12 mouse cellular contexts compared by ENCODE assay signal in the genomic region with DNA sequence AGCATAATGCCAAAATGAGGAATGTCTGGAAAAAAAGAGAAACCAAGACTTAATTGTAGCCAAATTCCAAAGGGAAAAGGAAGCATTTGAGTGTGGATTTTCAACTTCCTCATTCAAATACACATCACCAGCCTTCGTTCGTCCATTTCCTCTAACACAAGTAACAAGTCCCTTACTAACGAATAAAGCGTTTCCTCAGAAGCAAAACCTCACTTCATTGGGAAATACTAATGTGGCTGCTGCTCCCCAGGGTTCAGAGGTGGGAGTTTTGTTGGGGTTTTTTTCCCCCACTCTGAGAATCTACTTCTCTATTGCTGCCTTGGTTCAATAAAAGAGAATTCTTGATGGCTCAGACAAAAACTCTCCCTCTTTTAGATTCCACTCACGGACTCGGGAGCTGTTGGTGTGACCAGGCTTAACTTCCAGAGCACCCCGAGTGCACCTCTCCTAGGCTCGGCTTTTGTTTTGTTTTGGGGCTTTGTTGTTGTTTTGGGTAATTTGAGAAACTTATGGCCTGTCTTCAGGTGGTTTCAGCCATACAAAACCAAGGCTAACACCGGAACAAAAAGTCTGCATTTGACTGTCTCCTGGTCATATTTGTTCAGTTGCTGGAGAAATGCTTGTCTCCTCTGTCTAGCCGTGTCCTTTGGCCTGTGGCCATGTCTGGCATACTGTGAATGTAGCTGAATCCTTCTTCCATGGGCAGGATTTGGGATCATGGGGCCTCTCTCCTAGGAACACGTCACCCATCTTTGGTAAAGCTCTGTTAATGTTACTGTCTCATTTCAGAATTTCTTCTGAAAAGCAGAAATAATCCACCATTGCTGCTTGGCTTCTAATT.
A peak's percentile ranks its signal among the peaks of the same experiment; 100 is the strongest.
DNase-seq lines count a peak whose midpoint lies in the region; ATAC-seq lines count a peak whose summit lies in the region.
"Had no signal": no experiment of that assay in that cellular context is flagged by ENCODE, and none has a peak within 500 bp of the region (broad histone marks: within the 10 kb centered on the region; RNA-seq: fewer than 3 reads in every experiment).

No protein-coding gene starts in this region.

- no peak overlapping the region for H3K9ac ChIP-seq in forebrain, embryonic 16.5 days (replicated peaks; ENCODE audit: low read depth, low read length)
- H3K9ac ChIP-seq in intestine, embryonic 15.5 days = no peak overlapping the region

- H3K27ac ChIP-seq in forebrain, embryonic 16.5 days (ENCODE audit: low read length) = peak overlapping the region; percentile 25; the same call in 1 of the 2 replicates
- no peak overlapping the region for H3K27ac ChIP-seq in intestine, embryonic 15.5 days

- ATAC-seq in frontal cortex, adult (ENCODE audit: low TSS enrichment) = no peak
- peak; percentile 87 for ATAC-seq in forebrain, embryonic 16.5 days
- ATAC-seq in intestine, embryonic 15.5 days = no peak

- 21% methylated on average over 11 of the region's 11 CpGs for WGBS in forebrain, embryonic 16.5 days
- WGBS in intestine, embryonic 15.5 days = 71% methylated on average over 11 of the region's 11 CpGs

- peak overlapping the region; percentile 17; the same call in 1 of the 2 replicates for H3K4me2 ChIP-seq in forebrain, embryonic 16.5 days (ENCODE audit: low read length)
- H3K4me2 ChIP-seq in intestine, embryonic 15.5 days (replicated peaks) = no peak overlapping the region

- intact Hi-C loops in left cerebral cortex, postnatal 25 days (cut with DNase I) = no loop called here

- H3K36me3 ChIP-seq in forebrain, embryonic 16.5 days (ENCODE audit: control insufficient read depth, insufficient read depth) = no peaks in the 10 kb centered on the region
- H3K36me3 ChIP-seq in intestine, embryonic 15.5 days = no peaks in the 10 kb centered on the region

- peaks cover 12% of the 10 kb centered on the region for H3K4me1 ChIP-seq in forebrain, embryonic 16.5 days (replicated peaks; ENCODE audit: control insufficient read depth, insufficient read depth, low read length)
- H3K4me1 ChIP-seq in intestine, embryonic 15.5 days (replicated peaks) = no peaks in the 10 kb centered on the region

- DNase-seq in frontal cortex, adult 2 months (ENCODE audit: extremely low spot score in 1 of 2, low spot score in 1 of 2) = peak; percentile 6 to 52
- DNase-seq in NIH3T3 (ENCODE audit: low read depth) (peak; percentile 11), MN1 (ENCODE audit: low spot score) (no peak)
- peak; percentile 9 to 24 for DNase-seq in left cerebral cortex, postnatal 25 days (ENCODE audit: low spot score in 2 of 2)
- no peak for DNase-seq in thymus, adult 18-20 months
- DNase-seq: lung, postnatal 36 days; retina, postnatal 1 day; thymus, postnatal 14 days had no signal

- no peaks in the 10 kb centered on the region for H3K27me3 ChIP-seq in forebrain, embryonic 16.5 days (replicated peaks; ENCODE audit: control insufficient read depth, insufficient read depth, low read length)
- H3K27me3 ChIP-seq in intestine, embryonic 15.5 days (replicated peaks) = no peaks in the 10 kb centered on the region

- H3K9me3 ChIP-seq in forebrain, embryonic 16.5 days (ENCODE audit: control insufficient read depth, low read length) = no peaks in the 10 kb centered on the region
- no peaks in the 10 kb centered on the region for H3K9me3 ChIP-seq in intestine, embryonic 15.5 days

- no peak overlapping the region for H3K4me3 ChIP-seq in forebrain, embryonic 16.5 days (replicated peaks; ENCODE audit: low read length)
- H3K4me3 ChIP-seq in intestine, embryonic 15.5 days (replicated peaks) = no peak overlapping the region
- H3K4me3 ChIP-seq: erythroblast, embryonic 14.5 days had no signal

Comparison
In these comparisons a context has a peak if more than half of its experiments do, and no peak if none do; other contexts are left out.
1. DNase-seq: peak in frontal cortex, adult 2 months (2 of 2), NIH3T3 (single experiment) and left cerebral cortex, postnatal 25 days (2 of 2); none in thymus, adult 18-20 months (0 of 2) and MN1 (single experiment).